Mouse (Mus musculus) small intestine, adult 2 months (tissue): ENCODE measurements around the gene Pcsk7. TPM values are rescaled to one million over a fixed set of nuclear protein-coding genes. Genes with fewer than 3 reads are reported as not detected.

Source experiments
- H3K27ac ChIP-seq: fragments of 200-500 bp; 2 replicates; pipeline ENCODE4 v1.5.1; 2012; ENCODE audit warnings: low read depth, low read length, control low read depth, inconsistent platforms; ENCODE audit not compliant: insufficient read depth
- H3K27me3 ChIP-seq: fragments of 200-500 bp; 2 replicates; pipeline ENCODE4 v1.6.1; 2012; ENCODE audit warnings: mild to moderate bottlenecking, moderate library complexity, low read length, inconsistent platforms; ENCODE audit not compliant: control insufficient read depth, insufficient read depth
- H3K36me3 ChIP-seq: fragments of 200-500 bp; 2 replicates; pipeline ENCODE4 v1.6.1; 2012; ENCODE audit warnings: mild to moderate bottlenecking, low read length, control low read depth, inconsistent platforms; ENCODE audit not compliant: control insufficient read depth, insufficient read depth
- H3K4me1 ChIP-seq: fragments of 200-500 bp; 2 replicates; pipeline ENCODE4 v1.6.1; 2012; ENCODE audit warnings: low read length, inconsistent platforms, mixed read lengths; ENCODE audit not compliant: control insufficient read depth, insufficient read depth, insufficient read length
- H3K4me3 ChIP-seq: fragments of 200-500 bp; 2 replicates; pipeline ENCODE4 v1.5.1; 2012; ENCODE audit warnings: low read depth, mild to moderate bottlenecking, control low read depth, inconsistent platforms, low read length, moderate library complexity
- CTCF ChIP-seq: fragments of 200-500 bp; IDR thresholded peaks from 2 replicates; pipeline ENCODE4 v1.5.1; 2012; ENCODE audit warnings: low read depth, mild to moderate bottlenecking, control low read depth, inconsistent platforms, low read length, moderate library complexity, mixed read lengths; ENCODE audit not compliant: insufficient replicate concordance, insufficient read length; ENCODE audit errors: extremely low read depth
- POLR2A ChIP-seq: fragments of 200-500 bp; IDR thresholded peaks from 2 replicates; pipeline ENCODE4 v1.6.1; 2012; ENCODE audit warnings: low read depth, mild to moderate bottlenecking, control low read depth, inconsistent platforms, low read length, moderate library complexity
- WGBS: fragments of 180-500 bp; shearing (Covaris S2); methylation state at CpG from one replicate; pipeline ENCODE4 v1.1.7; 2018; 5-methylcytosine and 5-hydroxymethylcytosine counted together
- polyA plus RNA-seq: library from polyadenylated mRNA; depleted of rRNA; stranded (reverse); fragments of >200 nt; gene quantifications from 2 replicates; pipeline ENCODE4 v1.2.3, GENCODE M21; 2012

Pcsk7 gene
- polyA plus RNA-seq, 1 experiment = 38.9 TPM

DNA sequence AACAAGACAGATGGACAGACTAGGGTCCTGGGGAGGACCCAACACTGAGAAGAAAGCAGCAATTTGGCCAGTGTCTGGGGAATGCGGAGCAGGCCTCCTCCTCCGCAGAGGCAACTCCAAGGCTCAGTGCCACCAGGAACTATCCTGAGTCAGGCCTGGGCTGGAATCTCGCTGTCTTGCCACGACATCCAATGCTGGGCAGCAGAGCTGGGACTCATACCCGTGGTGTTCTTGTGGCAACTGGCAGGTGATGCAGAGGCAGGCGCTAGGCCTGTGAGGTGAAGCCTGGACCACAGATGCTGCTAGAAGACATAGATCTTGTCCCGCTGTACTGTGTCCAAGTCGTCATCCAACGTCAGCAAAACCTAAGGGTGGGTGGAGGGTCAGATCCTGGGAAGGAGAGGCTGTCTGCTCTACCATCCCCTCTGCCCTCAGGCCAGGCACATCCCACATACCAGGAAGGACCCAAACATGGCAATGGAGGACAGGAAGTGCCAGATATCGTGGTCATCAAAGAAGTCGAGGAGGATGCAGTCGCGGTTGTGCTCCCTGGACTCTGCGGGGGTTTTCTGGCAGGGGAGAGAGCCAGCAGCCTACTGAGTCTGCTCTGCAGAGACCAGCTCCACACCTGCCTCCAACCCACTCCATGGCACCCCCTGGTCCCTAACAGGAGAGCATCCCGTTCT is 32.8 kb downstream of the Pcsk7 start:
- no peak for TF ChIP-seq POLR2A
- no peak for TF ChIP-seq CTCF
- Histone ChIP-seq H3K27ac (no peak overlapping the region), H3K27me3 (no peaks in the 10 kb centered on the region), H3K36me3 (peaks cover 49% of the 10 kb centered on the region), H3K4me1 (no peaks in the 10 kb centered on the region), H3K4me3 (no peak overlapping the region)
- WGBS = 81% methylated on average over 15 of the region's 15 CpGs

DNA sequence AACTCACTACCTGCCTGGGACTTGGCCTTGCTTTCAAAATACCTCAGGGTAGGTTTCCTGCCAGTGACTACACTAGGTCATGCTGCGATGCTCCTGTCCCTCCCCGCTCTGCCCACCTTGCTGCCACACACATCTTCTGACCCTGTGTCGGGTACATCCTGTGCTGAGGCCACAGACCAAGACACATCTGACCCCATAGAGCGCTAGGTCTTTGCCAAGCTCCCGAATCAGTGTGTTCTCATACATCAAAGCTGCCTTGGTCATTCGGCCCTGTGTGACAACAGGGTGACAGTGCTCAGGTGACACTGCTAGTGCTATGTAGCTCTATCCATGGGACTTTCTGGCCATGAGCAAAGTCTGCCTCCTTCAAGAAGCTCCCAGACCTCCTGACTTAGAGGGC is 33.5 kb downstream of the Pcsk7 start:
- Histone ChIP-seq H3K27me3 (no peaks in the 10 kb centered on the region), H3K4me1 (no peaks in the 10 kb centered on the region), H3K4me3 (no peak overlapping the region), H3K36me3 (peaks cover 56% of the 10 kb centered on the region), H3K27ac (no peak overlapping the region)
- WGBS = 94% methylated on average over 6 of the region's 6 CpGs
- no peak for TF ChIP-seq POLR2A
- no peak for TF ChIP-seq CTCF

DNA sequence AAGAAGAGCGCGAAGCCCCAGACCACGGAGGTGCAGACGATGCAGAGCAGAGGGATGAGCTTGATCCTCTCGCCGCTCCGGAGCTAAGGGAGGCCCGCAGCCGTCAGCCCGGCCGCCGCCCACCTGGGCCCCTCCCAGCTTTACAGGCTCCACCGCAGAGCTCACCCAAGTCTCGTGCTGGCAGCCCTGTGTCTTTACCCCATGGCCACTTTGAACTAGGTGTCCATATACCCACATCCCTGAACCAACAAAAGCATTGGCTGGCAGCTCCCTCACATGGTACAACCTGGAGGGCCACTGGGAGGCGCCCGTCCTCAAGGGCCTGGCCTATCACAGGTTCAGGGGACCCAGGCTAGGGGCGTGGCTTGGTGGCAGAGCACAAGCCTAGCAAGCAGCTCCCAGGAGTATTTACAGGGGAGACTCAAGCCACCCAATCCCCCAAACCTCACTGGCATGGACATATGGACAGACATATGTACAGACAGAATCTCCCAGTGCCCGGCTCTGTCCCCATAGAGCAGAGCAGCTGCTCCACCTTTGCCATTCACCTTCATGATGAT is 35.1 kb downstream of the Pcsk7 start:
- Histone ChIP-seq H3K4me3 (no peak overlapping the region), H3K27me3 (no peaks in the 10 kb centered on the region), H3K4me1 (peaks cover 4% of the 10 kb centered on the region; the same call in 1 of the 2 replicates), H3K27ac (no peak overlapping the region), H3K36me3 (peaks cover 72% of the 10 kb centered on the region)
- 76% methylated on average over 18 of the region's 18 CpGs for WGBS
- TF ChIP-seq CTCF (no peak), POLR2A (no peak)

DNA sequence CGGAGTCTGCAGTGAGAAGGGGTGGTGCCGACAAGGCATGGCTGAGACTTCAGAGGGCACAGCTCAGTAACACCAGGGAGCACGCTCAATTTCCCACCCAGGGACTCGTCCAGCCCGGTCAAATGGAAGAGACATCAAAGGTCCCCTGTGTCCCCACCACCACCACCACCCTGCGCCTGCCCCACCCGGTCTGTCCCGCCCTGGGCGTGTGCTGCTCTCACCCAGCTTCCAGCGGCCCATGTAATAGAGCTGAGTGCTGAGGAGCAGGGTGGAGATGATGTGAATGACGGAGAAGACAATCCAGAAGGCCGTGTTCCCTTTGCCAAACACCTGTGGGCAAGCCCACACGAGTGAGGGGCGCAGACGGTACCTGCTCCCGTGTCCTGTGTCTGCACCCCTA is 36.2 kb downstream of the Pcsk7 start:
- no peak for TF ChIP-seq POLR2A
- no peak for TF ChIP-seq CTCF
- H3K27ac ChIP-seq = no peak overlapping the region
- H3K27me3 ChIP-seq = no peaks in the 10 kb centered on the region
- H3K4me1 ChIP-seq = peaks cover 4% of the 10 kb centered on the region; the same call in 1 of the 2 replicates
- WGBS = 90% methylated on average over 16 of the region's 16 CpGs
- H3K4me3 ChIP-seq = no peak overlapping the region
- peaks cover 82% of the 10 kb centered on the region for H3K36me3 ChIP-seq

GRCm38 (mm10) chr9:45942916-45943315 is 36.6 kb downstream of the Pcsk7 start:
- WGBS = 96% methylated on average over 8 of the region's 8 CpGs

GRCm38 (mm10) chr9:45943628-45944505 is 37.6 kb downstream of the Pcsk7 start:
- TF ChIP-seq POLR2A = no peak
- no peak for TF ChIP-seq CTCF
- Histone ChIP-seq H3K4me3 (no peak overlapping the region), H3K27ac (peak overlapping the region; percentile 32), H3K27me3 (no peaks in the 10 kb centered on the region), H3K36me3 (peaks cover 81% of the 10 kb centered on the region), H3K4me1 (peaks cover 4% of the 10 kb centered on the region; the same call in 1 of the 2 replicates)
- WGBS = 92% methylated on average over 8 of the region's 8 CpGs

More at GRCm38 (mm10) chr9:45942916-45943315, 36.6 kb downstream of the Pcsk7 start:
- Histone ChIP-seq H3K36me3 (peaks cover 85% of the 10 kb centered on the region), H3K27me3 (no peaks in the 10 kb centered on the region), H3K4me1 (peaks cover 4% of the 10 kb centered on the region; the same call in 1 of the 2 replicates), H3K4me3 (no peak overlapping the region), H3K27ac (no peak overlapping the region)
- TF ChIP-seq POLR2A (no peak), CTCF (no peak)
